Mouse (Mus musculus): ENCODE measurements around the gene Dmpk.

DNA sequence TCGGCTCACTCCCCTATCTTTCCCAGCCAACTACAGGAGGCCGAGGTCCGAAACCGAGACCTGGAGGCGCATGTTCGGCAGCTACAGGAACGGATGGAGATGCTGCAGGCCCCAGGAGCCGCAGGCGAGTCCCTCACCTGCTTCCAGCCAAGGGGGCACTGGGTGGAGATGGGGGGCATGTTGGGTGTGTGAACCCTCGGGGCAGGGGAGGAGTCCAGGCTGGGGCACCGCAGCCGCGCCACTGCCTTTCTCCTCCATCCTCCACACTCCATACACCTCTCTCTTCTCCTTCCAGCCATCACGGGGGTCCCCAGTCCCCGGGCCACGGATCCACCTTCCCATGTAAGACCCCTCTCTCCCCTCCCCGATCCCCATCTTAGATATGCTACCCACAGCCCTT, 8.3 kb downstream of the Dmpk start:
- TF ChIP-seq GATA1 (IDR thresholded peaks at IDR 0.05; ENCODE audit: borderline replicate concordance, low read length) (no peak), FLI1 (IDR thresholded peaks at IDR 0.05; ENCODE audit: low read length) (no peak)

Measured in megakaryocyte, embryonic 14.5 days (primary cell).